Mouse (Mus musculus) lung, postnatal 25 days (tissue): ENCODE measurements at regions not wholly inside any gene's neighbourhood (a gene's known extent, or its start where the extent isn't known, plus 50 kb on each side); places are given as distances from the start of the nearest gene placed in this dataset.
"Not testable (repeated sequence)": the region's sequence is repeated elsewhere in the genome, so short reads cannot be mapped to it uniquely, and the experiment has no call there.

Experiments used
- DNase-seq: peaks from one replicate; pipeline ENCODE4 v3.0.0; 2022; ENCODE audit warnings: low spot score

DNA sequence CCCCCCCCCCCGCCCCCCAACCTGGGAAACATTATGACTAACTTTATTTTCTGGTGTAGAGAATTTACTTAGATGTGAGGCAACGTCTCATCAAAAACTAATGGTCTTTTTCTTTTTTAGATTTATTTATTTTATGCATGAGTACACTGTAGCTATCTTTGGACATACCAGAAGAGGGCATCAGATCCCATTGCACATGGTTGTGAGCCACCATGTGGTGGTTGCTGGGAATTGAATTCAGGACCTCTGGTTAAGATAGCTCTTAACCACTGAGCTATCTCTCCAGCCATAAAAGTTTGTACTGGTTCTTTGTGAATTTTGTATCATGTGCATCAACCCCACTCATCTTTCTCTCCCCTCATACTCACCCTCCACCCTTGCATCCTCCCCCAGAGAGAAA lies 847.3 kb downstream of the Robo1 start:
- no peak for DNase-seq

DNA sequence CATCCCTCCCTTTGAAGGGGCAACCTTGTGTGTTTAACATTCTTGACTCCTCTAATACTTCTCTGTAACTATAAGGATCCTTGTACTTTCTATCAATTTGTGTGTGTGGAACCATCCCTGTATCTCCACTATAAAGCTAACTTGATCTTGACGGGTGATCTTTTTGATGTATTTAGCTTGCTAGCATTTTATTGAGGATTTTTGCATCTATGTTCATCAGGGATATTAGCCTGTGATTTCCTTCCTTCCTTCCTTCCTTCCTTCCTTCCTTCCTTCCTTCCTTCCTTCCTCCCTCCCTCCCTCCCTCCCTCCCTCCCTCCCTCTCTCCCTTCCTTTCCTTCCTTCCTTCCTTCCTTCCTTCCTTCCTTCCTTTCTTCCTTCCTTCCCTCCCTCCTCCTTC lies 819.8 kb downstream of the Robo1 start:
- DNase-seq: not testable (repeated sequence)

DNA sequence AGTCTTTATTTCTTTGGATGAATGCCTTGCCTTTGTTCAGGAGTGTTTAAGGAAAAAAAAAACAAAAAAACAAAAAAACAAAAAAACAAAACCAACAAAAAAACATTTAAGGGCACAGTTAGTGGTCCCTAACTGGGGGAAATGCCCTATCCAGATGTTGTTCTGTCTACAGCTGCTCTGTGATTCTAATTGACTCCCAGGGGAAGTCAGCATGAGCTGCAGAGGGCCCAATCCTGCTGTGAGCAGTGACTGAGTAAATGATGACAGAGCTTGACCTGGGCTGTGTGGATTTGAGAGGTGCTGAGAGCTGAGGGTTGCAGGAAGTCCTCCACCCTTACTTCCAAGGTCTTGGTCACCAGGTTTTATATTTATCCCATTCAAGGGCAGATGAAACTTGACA lies 812.5 kb downstream of the Robo1 start:
- no peak for DNase-seq

DNA sequence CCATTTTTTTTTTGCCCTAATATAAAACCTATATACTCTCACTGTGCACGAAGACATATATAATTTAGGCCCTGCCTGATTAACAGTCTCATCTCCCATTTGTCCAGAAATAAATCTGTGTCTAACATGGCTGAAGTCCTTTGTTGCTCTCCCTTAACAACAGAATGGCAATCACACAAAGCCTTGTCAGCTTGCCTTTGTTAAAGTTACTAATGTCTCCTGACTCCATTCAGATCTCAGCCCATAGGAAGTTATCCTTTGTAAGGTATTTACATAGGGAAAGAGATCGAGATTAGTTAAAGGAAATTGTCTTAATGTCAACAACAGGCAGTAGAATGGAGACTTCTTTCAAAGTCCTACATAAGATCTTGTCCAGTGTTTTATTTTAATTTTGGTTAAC lies 809.2 kb downstream of the Robo1 start:
- no peak for DNase-seq

- DNase-seq: no peak
Measured at GRCm38 (mm10) chr16:73108021-73108452, 799.9 kb downstream of the Robo1 start.

DNA sequence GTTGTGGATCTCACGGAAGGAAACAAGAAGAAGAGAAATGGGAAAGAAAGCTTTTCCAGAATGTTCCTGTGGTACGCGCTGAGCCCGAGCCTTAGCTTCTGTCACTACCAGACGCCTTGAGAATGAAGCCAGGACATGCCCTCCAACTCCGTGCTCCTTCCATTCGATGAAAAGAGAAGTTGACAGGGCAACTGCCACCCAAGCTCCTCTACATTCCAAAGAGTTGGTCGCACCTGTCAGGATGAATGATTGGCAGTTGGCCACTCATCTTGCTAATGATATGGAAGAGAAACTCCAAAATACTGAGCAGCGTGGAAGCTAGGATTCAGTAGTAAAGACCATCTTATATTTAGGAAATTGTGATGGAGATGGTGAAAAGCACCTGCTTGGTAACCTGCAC lies 799.5 kb downstream of the Robo1 start:
- DNase-seq: no peak

- DNase-seq: no peak
Measured at GRCm38 (mm10) chr16:73105496-73105895, 797.4 kb downstream of the Robo1 start.

- DNase-seq: no peak
Measured at GRCm38 (mm10) chr16:73100273-73100672, 792.2 kb downstream of the Robo1 start.

DNA sequence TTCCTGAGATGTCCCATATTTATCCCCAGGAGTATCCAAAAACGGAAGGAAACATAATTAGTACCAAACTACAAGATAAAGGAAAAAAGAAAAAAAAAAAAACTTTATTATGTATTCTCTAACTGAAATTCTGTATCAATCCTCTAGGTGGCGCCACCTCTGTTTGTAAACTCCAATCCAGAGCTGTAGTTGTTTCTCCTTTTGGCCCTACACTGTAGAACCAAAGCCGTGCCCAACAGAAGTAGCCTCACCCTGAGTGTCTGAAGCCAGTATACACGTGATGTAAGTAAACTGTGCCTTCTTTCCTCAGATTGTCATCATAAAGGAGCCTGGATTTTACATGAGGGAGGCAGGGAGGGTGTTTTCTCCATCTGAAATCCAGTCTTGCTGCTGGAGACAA lies 790.7 kb downstream of the Robo1 start:
- DNase-seq: no peak

DNA sequence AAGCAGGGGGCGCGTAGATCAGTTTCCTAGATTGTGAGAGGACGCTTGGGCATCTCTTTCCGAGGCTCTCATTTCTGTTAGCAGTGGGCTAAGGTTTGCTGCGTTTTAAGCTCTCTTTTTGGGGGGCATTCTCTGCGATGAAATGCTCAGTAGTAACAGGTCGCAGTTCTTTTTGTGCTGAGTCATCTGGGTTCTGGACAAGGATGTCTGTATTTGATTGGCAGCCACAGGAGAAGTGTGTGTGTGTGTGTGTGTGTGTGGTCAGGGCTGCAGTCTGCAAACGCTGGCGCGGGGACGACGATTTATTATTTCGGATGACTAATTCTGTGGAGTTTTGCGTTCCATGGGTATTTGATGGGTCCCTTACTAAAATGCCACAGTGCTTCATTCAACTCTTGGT lies 789.1 kb downstream of the Robo1 start:
- no peak for DNase-seq

DNA sequence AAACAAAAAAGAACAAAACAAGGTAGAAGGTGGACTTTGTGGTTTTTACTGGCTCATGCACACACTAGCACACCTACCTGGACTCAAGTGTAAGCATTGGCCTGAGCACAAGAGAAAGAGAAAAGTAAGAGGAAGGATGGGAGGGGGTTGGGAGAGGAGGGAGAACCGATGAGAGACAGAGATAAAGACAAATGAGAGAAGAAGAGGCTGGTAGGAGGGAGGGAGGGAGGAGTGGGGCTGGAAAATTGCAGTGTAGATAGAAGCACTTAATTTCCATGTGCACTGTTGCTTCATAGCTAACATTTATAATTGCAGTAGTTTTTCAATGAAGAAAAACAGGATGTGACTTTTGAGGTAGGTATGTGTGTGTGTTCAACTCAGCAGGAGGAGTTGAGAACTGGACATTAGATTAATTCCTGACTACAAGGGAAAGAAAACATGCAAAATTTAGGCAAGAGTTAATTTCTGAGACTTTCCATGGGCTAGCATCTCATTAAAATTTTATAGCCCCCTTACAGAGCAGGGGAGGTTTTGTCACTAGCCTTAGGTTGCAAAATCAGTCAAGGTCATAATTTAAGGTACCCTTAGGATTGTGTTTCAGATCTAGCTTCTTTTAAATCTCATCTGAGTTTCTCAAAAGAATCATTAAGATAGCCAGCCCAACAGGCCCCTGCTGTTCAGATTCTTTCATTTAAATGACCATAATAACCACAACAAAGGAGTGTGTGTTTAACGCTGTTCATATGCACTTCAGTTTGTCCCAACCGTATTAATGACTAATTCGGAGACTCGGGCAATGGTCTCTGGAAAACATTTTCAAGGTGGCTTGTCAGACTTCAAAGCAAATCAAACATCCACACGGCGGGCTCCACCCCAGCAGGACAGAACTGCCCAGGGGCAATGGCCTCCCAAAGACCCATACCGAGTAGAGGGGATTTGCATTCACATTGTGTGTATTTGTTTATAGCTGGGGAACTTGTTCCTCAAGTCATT lies 788.3 kb downstream of the Robo1 start:
- DNase-seq: no peak
